Mouse (Mus musculus): ENCODE measurements at regions not wholly inside any gene's neighbourhood (a gene's known extent, or its start where the extent isn't known, plus 50 kb on each side); places are given as distances from the start of the nearest gene placed in this dataset.

DNA sequence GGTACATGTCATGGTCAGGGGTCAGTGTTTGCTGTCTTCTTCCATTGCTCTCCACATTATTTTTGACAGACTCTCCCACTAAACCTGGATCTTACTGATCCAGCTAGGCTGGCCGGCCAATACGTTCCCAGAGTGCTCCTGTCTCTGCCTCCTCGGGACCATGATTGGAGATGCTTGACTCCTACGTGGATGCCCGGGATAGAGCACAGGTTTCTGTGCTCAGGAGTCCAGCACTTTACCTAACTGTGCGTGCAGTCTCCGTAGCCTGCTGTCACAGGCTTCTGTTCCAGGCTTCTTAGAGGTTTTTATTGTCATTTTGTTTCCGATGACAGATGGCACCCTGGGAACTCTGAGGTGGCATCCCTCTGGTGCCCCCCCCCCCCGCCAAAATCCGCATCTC lies 232.4 kb downstream of the Maf start:
- ATAC-seq: no peak

DNA sequence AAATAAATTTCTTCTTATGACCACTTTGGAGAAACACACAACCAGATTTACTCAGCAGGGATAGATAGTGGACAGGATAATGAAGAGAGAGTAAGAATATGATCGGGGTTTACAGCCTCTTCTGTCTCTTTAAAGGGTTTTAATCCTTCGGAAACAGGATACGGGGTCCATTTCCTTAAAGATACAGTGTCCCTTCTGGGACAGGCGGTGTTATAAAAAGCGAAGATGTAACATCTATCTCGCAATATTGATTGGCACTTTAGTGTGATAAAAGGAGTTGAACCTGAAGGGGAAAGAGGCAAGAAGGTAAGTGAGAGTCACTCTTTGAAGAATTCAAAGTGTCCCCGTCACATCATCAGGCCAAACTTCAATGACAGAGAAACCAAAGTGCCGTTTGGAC lies 233.6 kb downstream of the Maf start:
- ATAC-seq: no peak

DNA sequence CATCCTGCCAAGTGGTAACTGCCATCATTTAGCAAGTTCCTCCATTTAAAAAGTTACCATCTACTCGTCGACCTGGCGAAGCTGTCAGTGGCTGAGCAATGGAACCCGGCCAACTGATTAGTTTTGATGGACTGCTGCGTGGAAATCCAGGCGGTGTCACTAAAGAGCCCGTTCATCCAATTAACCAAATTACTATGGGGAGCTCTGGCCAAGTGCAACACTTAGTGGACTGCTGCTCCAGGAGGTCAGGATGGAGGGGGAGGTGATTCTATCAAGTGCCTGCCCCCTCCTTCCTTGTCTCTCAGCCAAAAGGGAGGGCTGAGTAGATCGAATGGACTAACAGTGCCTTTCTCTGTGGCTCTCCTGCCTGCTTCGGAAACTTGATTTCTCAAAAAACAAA lies 241.0 kb downstream of the Maf start:
- no peak for ATAC-seq

DNA sequence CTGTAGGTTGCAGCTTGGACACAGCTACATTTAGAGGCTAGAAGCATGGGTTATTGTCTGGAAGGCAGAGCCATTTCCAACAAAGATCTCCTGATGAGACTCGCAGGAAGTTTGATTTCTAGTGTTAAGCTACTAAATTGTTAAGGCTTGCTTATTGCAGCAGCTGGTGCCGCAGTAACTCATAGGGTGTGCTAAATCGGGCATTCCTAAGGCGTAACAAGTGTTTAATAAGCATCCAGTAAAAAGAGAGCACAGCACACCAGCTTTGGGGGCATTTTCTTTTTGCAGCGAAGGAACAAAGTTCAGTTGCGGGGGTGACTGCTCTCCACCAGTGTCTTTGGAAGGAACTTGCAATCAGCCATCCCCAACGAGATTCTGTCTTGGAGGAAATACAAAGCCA lies 241.5 kb downstream of the Maf start:
- no peak for ATAC-seq

DNA sequence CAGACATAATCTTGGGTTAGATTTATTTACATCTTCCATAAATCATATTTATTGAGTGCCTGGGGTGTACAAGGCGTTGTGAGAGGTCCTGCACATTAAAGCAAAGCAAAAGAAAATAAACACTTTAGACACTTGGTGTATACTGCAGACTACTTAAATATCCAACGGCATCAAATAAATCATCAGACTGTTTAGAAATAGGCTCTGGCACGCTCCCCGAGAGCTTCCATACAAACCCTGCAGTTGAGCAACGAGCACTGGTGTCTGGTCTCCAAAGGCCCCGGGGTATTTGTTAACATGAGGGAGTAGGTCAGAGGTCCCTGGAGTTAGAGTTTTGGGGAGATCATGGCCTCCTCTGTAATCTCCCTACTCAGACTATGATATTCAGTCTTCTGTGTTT lies 244.9 kb downstream of the Maf start:
- ATAC-seq: no peak

DNA sequence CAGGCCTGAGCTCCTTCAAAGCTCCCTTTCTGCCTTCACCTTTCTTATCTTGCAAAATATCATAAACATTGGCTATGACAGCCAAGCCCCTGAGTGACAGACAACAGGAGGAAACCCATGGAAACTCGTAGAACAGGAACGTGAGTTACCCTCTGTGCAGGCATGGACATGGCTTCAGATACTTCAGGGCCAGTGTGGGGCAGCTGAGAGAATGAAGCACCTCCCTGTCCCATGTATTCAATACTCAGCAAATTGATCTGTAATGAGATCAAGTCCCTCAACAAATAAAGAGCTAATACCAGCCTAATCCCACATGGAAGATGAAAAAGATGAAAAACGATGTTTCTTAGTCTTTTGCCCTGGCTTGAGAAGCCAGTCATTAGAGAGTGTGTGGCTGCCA lies 249.5 kb downstream of the Maf start:
- no peak for ATAC-seq

DNA sequence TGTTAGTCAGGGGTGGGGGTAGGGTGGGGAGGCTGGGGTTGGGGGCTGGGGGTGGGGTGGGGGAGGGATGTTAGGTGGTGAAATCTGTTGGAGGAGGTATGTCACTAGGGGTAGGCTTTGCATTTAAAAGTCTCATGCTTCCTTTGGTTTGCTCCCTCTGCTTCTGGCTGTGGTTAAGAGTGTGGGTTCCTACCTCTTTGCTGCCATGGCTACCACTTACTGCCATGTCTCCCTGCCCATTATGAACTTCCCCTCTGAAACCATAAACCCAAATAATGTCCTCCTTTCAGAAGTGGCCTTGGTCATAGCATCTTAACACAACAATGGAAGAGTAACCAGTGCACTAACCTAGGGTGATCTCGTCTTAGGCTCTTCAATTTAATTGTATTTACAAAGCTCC lies 256.8 kb downstream of the Maf start:
- ATAC-seq: no peak

DNA sequence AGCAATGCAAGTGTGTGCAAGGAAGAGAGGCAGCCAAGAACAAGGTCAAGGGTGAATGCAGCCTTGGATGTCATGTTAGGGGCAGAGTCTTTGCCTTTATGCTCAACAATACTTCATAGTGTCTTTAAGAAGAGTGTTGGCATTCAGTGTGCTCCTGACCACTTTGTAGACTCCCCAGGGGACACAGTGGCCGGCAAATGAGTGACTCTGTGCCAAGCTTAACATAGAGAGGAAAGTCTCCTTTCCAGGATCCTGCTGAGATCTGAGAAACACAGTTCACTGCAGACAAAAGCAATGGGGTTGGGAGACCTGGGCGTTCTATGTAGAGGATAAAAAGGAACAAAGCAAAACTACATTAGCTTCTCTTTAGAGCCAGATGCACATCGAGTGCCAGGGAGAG lies 259.2 kb downstream of the Maf start:
- ATAC-seq: no peak

DNA sequence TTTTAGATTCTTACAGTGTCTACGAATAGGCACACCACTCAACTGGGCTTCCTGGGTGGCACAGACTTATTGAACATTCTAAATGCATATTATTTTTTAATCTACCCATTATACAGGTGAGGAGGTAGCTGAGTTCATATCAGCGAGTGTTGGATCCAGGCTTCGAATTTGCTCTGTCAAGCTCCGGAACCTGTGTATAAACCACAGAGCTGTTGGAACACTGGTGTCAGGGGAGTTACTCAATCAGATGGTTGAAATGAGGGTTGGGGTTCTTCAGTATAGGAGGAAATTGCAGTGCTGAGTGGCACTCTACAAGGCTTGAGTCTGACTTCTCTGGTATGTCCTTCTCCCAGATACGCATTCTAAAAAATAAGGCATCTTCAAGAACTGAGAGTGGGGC lies 263.1 kb downstream of the Maf start:
- ATAC-seq: no peak

DNA sequence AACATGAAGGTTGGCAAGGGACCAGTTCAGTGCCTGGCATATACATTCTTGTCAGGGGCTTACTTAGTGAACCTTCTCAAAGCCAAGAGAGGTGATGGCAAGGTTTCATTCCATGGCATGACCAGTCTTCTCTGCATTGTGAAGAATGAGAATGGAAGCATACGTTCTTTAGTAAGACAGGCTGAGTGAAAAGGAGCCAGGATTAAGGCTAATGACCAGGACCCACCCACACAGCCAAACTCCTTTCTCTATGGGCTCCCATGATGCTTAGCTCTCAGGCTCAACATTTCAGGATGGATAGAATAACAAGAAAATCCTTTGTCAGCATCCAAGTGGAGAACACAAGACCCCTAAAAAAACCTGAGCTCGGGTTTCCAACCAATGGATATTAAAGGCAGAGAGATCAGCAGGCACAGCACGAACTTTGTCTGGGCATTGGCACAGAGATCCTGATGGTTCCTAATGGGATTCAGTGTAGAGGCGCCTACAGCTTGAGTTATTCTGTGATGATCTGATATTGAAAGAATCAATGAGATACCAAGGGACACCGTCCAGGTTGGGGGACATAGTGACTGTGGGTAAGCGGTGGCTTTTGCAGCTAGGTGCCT lies 265.5 kb downstream of the Maf start:
- ATAC-seq: no peak

DNA sequence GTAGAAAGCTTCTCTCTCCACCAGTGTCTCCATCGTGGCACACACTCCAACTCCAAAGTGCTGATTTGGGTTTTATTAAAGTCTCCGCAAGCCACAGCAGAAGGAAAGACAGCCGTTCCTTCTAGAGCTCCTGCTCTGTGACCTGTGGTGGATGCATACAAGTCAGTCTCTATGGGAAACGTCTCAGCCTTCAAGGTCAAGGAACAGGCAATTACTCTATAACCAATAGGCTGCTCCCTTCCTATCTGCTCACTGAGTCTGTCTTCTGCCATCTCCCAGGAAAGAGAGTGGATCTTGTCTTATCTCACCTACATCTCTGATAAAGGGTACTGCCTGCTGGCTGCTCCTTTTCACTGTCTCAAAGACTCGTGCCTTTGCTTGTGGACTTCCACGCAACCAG lies 266.3 kb downstream of the Maf start:
- ATAC-seq: no peak

DNA sequence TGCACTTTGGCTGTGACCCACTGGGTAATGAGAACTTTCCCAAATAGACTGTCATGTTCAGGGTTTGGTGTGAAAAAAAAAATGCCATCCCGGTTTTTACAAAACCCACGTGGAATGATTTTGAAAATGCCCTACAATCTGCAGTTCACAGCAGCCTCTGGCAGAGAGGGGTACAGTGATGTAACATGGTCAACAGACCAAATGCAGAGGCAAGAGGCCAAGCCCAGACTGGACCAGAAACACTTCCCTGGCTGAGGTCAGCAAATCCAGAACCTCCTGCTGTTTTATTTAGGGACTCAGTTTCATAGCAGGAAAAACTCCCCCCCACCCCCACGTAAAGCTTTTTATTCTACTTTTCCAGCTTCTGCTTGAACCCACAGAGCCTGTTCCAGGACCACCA lies 267.4 kb downstream of the Maf start:
- ATAC-seq: no peak

DNA sequence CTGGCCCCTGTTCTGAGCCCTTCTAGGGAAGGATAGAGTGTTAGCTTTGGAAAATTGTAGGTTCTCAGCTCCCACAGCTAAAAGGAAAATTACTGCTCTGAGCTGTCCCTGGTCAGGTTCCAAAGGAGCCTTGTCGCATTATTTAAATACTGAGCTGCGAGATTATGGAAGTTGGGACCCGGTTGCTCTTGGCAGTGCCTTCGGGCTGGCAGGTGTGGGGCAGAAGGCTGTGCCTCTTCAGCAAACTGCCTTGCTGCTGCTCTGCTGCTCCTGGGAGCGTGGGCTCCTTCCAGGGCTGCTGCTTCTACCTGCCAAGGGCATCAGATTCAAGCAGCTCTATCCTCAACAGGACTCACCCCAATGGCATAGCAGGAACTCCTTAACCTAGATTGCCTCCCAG lies 268.1 kb downstream of the Maf start:
- ATAC-seq: no peak

DNA sequence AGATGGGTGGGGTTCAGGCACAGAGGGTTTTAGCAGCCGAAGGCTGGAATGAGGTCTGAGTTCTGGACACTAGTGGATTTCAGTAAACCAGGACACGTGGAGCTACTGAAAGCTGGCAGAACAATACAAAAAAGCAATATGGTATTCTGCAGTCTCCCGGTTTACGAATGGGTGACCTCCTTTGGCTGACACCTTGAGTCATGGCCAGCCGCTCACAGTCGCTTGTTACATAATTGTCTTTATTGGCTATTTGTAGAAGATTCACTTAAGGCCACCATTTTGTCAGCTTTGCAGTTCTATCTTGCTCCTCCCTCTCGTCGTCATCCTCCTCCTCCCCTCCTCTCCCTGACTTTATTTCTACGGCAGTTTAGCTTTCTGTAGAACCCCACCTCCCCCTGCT lies 269.6 kb downstream of the Maf start:
- no peak for ATAC-seq

DNA sequence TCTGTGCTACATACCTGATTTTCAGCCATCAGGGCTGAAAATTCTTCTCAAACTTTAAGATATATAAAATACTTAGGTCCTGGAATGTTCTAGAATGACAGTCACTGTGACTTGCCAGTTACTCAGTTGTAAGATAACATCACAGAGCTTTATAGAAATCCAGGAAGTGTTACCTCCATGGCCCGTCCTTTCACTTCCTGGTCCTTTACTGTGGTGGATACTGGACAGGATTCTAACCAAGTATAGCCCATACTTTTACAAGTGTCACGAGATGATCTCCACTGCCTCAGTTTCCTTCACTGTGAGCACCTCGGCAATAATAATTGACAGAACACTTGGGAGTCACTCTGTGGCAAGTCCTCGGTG lies 271.3 kb downstream of the Maf start:
- peak; percentile 74 for ATAC-seq

DNA sequence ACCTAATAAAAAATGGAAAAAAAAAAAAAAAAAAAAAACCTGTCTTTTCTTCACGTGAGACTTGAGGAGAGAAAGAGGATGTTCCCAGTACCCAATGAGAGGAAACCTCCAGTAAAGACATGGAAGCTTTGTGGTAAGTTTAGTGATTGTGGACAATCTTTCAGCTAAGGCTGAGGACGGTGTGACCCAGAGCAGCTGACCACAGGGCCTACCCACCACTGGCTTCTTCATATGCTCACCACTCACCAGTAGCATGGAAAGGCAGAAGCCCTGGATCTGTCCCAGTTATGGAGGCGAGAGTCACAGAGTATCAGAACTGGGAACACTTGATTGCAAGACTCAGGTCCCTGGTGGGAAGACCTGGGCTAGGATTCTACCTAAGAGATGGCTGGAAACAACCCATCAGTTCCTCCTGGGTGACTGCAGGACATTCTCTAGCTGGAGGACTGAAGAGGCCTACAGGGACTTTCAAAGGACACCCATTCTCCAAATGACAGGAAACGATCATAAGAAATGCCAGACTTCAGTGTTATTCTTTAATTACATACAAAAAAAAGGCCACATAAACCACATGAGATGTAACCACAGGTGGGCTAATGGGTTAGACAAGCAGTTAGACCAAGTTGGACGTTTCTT lies 271.8 kb downstream of the Maf start:
- peak; percentile 74 for ATAC-seq

DNA sequence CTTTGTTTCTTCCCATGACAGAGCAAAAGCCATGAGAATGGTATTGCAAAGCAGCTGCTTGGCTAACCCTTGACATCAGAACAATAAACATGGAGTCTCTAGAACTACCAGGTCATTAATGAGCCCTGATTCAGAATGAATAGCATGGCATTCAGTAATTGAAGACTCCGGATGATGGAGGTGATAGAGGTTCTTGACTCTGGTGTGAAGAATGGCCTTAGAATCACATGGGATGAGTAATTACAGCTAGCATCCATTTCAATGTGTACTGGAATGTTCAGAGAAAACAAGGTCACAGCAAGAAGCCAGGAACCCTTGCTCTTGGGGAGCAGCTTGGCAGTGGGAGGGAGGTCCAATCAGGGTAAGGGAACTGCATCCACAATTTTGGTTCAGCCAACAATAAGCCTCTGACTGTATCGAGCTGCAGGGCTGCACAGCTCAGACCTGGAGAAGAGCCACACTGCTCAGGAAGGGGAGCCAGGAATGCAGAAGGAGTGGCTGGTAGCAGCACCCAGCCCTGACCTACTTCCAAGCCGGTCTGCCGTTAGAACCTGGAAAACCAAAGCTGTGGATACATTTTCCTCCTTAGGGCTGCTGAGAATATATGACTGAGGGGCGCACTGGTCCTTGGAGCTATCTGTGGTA lies 275.1 kb downstream of the Maf start:
- no peak for ATAC-seq

DNA sequence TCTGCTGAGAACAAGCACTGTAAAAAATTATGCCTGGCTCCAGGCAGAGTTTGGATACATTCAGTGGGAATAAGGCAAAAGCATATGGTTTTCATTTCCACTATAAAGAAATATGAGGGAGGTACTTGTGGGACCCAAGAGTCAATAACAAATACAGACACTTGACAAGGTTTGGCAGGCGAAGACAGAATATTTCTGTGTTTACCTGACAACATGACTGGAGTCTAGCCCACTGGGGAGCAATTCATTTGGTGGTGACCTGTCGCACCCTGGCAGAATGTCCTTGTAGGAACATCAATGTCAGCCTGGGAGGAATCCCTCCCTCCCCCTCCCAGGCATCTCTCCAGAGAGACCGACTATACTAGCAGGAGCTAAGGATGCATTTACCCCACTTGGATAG lies 276.8 kb downstream of the Maf start:
- no peak for ATAC-seq

DNA sequence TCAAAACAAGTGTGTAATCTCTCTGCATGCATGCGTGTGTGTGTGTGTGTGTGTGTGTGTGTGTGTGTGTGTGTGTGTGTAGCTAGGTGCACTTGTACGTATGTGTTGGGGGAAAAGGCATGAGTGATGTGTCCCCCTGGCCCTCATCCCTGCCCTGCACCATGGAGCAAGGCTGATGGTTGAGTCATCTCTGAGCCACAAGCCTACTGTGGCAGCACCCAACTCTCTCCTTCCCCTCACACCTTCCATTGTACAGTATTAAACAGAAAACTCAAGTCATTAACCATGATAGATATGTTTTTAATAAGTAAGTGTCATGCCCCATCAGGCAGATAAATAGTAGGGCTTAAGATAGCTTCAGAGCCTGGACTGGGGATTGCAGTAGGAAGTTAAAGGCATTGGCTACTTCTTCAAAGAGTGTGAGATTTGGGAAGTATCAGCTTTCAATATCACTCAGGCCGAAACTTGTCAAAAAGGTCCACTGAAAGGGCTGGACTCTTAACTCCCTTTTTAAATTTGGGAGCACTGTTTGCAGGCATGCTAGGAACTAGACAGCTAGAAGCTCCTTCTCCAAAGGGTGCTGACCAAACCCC lies 278.2 kb downstream of the Maf start:
- no peak for ATAC-seq

DNA sequence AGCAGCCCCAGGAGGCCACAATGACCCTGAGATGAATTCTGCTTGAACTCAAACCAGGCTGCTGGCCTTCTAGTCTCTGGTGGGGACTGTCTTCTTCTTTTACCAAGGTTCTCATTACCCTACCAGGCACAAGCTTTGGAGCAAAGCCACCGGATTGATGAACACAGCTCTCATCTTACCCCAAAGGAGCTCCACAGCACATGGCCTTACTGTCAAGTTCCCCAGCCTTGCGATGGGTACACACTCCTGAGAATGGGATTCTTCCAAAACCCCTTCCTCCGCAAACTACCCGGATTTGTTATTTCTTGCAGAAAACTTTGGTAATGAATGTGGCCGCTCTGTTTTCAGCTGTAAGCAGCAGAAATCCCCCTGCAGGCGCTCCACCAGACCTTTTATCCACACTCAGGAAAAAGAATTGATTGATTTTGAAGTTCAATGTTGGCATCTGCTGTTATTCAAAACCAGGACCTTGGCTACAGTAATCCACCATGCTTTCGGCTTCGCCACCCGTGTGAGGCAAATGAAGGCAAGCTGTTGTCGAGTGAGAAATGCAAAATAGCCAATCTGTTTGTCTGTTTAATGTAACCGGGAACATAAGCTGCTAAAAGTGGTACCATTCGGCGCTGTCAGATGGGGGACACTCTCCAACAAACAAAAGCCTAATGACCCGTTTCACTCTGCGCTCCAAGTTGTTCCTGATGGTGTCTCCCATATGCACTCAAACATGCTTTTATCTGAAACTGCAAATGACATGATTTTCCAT lies 278.9 kb downstream of the Maf start:
- ATAC-seq: no peak

DNA sequence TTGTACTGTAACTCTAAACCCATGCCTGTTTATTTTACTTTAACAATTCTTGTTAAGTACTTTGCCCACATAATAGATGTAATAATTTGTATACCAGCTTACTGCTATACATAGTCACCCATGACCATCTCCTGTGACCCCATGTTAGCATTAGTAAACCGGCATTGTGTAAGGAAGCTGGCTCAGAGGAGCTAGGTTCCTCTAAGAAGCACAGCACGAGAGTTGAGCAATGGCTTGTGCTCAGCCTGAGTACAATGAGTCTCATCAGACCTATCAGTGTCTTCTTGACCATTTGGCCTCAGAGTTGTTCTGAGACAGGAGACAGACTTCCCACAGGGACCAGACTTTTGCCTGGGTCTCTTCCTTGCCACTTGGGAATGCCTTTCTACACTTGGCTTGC lies 279.6 kb downstream of the Maf start:
- ATAC-seq: no peak

DNA sequence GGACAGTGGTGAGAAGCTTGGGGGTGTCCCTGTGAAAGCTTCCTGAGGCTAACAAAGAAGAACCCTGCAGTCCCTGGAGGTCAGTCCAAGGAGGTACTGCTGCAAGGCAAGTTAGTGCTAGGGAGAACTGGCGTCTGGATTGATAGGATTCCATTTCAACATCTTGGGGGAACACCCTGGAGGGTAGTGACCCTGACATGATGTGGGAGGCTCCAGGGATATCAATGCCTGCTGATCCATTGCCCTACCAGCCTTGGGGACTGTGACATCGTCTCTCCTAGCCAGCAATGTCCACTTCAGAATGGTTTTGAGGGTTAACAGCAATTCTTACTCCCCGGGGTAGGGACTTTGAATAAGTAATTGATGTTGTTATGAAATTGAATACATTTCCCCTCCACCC lies 280.1 kb downstream of the Maf start:
- no peak for ATAC-seq

DNA sequence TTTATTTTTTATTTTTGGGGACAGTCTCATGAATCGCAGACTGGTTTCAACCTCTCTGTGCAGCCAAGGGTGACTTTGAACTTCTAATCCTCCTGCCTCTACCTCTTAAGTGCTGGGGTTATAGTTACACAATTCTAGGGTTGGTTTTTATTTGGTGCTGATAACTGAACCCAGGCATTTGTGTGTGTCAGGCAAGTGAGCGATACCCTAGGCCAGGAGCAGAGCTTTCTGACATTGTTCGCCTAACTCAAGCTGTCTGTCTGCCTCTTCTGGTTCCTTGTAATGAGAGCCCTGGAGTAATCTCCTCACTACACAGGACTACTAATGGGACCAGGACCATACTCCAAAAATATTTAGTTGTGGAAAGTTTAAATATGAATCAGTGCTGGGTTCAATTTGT lies 281.1 kb downstream of the Maf start:
- no peak for ATAC-seq

DNA sequence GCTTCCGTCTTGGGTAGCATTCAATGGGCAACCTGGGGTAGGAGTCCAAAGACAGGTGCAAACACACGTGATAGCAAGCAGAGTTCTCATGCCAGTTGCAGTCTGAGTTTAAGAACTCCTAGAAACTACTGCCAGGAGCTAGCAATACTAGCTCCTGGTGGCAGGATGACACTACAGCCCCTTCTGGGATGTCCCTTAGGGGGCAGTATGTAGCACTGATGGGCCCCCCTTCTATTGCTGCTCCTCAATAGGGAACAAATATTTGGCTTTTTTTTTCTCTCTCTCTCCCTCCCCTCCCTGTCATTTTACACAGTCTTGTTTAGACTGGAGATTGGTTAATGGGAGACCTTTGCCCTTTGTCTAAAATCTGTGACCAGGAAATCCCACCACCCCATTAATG lies 282.2 kb downstream of the Maf start:
- ATAC-seq: no peak

Measured in inflammation-experienced regulatory T-cells, adult 6 months (primary cell).